Mouse (Mus musculus) spleen, adult 2 months (tissue): Measurements from ENCODE around the gene Tlk2.

Experiments
- CTCF ChIP-seq: fragments of 200-500 bp; IDR thresholded peaks from 2 replicates; pipeline ENCODE4 v1.5.1; 2011; ENCODE audit warnings: mild to moderate bottlenecking, inconsistent platforms; ENCODE audit not compliant: insufficient read depth, insufficient read length, insufficient replicate concordance; ENCODE audit errors: extremely low read depth
- POLR2A ChIP-seq: fragments of 200-500 bp; IDR thresholded peaks from 2 replicates; pipeline ENCODE4 v1.6.1; 2011; ENCODE audit warnings: low read depth, low read length, inconsistent platforms

DNA sequence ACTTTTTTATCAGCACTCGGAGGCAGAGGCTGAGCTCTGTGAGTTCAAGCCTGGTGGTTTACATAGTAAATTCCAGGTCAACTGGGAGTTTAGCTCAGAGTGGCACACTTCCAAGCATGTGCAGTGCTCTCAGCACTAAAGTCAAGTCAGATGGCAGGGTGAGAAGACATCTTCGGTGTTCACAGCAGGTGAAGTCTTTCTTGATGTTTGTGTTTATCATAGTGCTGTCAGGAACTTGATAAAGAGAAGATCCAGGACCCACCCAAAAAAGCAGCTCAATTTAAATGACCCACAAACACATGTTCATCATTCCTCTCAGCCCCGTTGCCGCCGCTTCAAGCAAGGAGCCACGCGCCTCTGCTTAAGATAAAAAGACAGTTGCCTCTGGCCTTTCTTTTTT is 42.9 kb upstream of the Tlk2 start:
- no peak for TF ChIP-seq CTCF
- TF ChIP-seq POLR2A, result no peak
